Mouse (Mus musculus) liver, adult 2 months (tissue): ENCODE measurements at regions not wholly inside any gene's neighbourhood (a gene's known extent, or its start where the extent isn't known, plus 50 kb on each side); places are given as distances from the start of the nearest gene placed in this dataset.

Experiments
- DNase-seq: peaks from one replicate; pipeline ENCODE4 v3.0.0-alpha.2; 2011; ENCODE audit warnings: low read depth, low spot score; ENCODE audit errors: extremely low read depth
- H3K27ac ChIP-seq: fragments of 200-500 bp; replicated peaks from 2 replicates; pipeline ENCODE4 v1.5.1; 2012; ENCODE audit warnings: low read depth, mild to moderate bottlenecking, control low read depth, inconsistent platforms, low read length; ENCODE audit not compliant: insufficient read depth
- H3K27me3 ChIP-seq: fragments of 200-500 bp; 2 replicates; pipeline ENCODE4 v1.6.1; 2012; ENCODE audit warnings: mild to moderate bottlenecking, moderate library complexity, low read length, inconsistent platforms; ENCODE audit not compliant: control insufficient read depth, insufficient read depth
- H3K36me3 ChIP-seq: fragments of 200-500 bp; 2 replicates; pipeline ENCODE4 v1.6.1; 2012; ENCODE audit warnings: low read length, inconsistent platforms; ENCODE audit not compliant: control insufficient read depth, insufficient read depth
- H3K4me1 ChIP-seq: fragments of 200-500 bp; 2 replicates; pipeline ENCODE4 v1.6.1; 2011; ENCODE audit warnings: low read length; ENCODE audit not compliant: control insufficient read depth, insufficient read depth
- H3K4me3 ChIP-seq: fragments of 200-500 bp; 2 replicates; pipeline ENCODE4 v1.5.1; 2011; ENCODE audit warnings: low read depth, mild to moderate bottlenecking, control low read depth, low read length, moderate library complexity; ENCODE audit not compliant: insufficient read depth
- H3K79me2 ChIP-seq: fragments of 200-500 bp; 2 replicates; pipeline ENCODE4 v1.6.1; 2012; ENCODE audit warnings: inconsistent platforms, mild to moderate bottlenecking, low read length, moderate library complexity; ENCODE audit not compliant: control insufficient read depth, insufficient read depth
- H3K9ac ChIP-seq: fragments of 200-500 bp; 2 replicates; pipeline ENCODE4 v1.6.1; 2012; ENCODE audit warnings: low read depth, mild to moderate bottlenecking, control low read depth, inconsistent platforms, low read length
- CTCF ChIP-seq: fragments of 200-500 bp; IDR thresholded peaks from 2 replicates; pipeline ENCODE4 v1.5.1; 2011; ENCODE audit warnings: low read depth, low read length, control low read depth
- POLR2A ChIP-seq: fragments of 200-500 bp; IDR thresholded peaks from 2 replicates; pipeline ENCODE4 v1.6.1; 2011; ENCODE audit warnings: low read length, control low read depth; ENCODE audit not compliant: insufficient read depth; ENCODE audit errors: extremely low read depth
- WGBS: fragments of 180-500 bp; shearing (Covaris S2); methylation state at CpG from one replicate; pipeline ENCODE4 v1.1.7; 2018; 5-methylcytosine and 5-hydroxymethylcytosine counted together

DNA sequence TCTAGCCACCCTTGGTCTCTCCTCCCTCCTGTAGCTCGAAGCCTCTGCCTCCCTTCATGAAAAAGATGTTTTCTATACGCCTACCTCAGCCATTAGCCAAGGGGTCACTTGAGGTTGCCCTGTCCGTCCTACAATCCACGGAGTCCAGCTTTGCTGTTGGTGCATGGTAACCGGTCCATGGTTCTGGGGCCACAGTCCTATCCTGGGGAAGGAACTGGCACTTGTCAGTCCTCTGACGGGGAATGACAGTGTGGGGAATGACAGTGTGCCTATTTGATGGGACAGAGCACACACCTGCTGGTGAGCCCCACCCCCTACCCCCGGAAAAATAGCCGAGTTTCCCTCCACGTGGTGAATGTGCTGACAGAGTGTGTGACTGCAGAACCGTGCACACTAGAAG lies 120.1 kb downstream of the Katnal1 start:
- DNase-seq = no peak
- no peak overlapping the region for H3K9ac ChIP-seq
- 19% methylated on average over 10 of the region's 10 CpGs for WGBS

DNA sequence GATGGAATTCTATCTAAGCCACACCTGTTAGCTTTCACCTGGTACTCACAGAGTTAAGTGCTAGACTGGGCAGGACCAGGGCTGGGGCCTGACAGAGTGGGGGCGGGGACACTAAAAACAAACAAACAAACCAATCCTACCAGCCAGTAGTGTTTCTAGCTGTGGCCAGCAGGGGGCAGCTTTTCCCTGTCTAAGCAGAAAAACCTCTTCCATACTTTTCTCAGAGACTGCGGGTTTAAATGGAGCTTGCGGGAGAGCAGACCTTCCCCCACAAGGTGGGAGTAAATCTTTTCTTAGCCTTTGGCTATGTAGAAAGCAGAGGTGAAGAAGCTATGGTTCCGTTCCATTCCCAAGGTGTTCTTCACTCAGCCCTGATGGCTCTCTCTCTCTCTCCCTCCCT lies 120.7 kb downstream of the Katnal1 start:
- no peaks in the 10 kb centered on the region for H3K79me2 ChIP-seq
- peak; percentile 61 for DNase-seq
- H3K27me3 ChIP-seq = no peaks in the 10 kb centered on the region
- H3K4me3 ChIP-seq = no peak overlapping the region
- no peak overlapping the region for H3K27ac ChIP-seq
- peak; percentile 53 for TF ChIP-seq CTCF
- TF ChIP-seq POLR2A = no peak
- no peaks in the 10 kb centered on the region for H3K36me3 ChIP-seq
- H3K9ac ChIP-seq = no peak overlapping the region
- H3K4me1 ChIP-seq = no peaks in the 10 kb centered on the region; the same call in 1 of the 2 replicates
- WGBS = 12% methylated on average over 4 of the region's 4 CpGs

More for the DNA sequence above, 120.1 kb downstream of the Katnal1 start:
- Histone ChIP-seq H3K27me3 (no peaks in the 10 kb centered on the region), H3K4me3 (no peak overlapping the region), H3K79me2 (no peaks in the 10 kb centered on the region), H3K4me1 (no peaks in the 10 kb centered on the region; the same call in 1 of the 2 replicates), H3K27ac (no peak overlapping the region), H3K36me3 (no peaks in the 10 kb centered on the region)
- no peak for TF ChIP-seq CTCF
- TF ChIP-seq POLR2A = no peak

DNA sequence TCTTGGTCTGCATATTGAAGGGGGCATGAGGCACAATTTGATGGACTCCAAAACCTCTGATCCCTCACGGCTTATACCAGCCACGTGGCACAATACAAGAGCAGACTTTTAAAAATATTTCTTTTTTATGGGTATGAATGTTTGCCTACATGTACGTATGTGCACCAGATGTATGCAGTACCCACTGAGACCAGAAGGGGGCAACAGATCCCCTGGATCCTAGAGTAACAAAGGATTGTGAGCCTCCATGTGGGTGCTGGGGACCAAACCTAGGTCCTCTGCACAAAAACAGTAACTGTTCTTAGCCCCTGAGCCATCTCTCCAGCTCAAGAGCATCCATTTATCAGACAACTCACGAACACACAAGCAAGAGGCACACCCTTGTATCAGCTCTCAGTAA lies 121.5 kb downstream of the Katnal1 start:
- no peak overlapping the region for H3K4me3 ChIP-seq

DNA sequence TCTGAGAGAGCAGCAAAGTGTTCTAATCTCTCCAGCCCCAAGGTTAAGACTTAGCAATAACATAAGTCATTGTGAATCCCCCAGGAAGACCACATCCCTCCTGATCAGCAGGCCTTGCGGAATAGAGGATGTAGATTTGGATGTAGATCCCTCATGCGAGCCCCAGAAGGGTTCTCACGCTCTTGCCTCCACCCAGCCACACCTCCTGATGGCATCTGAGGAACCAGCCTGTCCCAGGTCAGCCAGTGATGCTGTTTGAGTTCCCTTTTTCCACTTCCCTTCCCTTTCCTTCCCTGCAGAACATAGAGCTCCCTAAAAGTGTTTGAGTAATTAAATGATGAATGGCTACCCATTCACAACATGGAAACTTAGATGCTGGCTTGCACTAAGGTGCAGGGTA lies 124.1 kb downstream of the Katnal1 start:
- 66% methylated on average over 3 of the region's 3 CpGs for WGBS
- Histone ChIP-seq H3K27me3 (no peaks in the 10 kb centered on the region), H3K79me2 (no peaks in the 10 kb centered on the region), H3K4me1 (no peaks in the 10 kb centered on the region; the same call in 1 of the 2 replicates), H3K4me3 (no peak overlapping the region), H3K36me3 (no peaks in the 10 kb centered on the region), H3K9ac (no peak overlapping the region), H3K27ac (no peak overlapping the region)
- DNase-seq = no peak
- TF ChIP-seq CTCF (no peak), POLR2A (no peak)

More for the DNA sequence above, 121.5 kb downstream of the Katnal1 start:
- H3K36me3 ChIP-seq = no peaks in the 10 kb centered on the region
- H3K27ac ChIP-seq = no peak overlapping the region
- no peaks in the 10 kb centered on the region for H3K79me2 ChIP-seq
- H3K4me1 ChIP-seq = no peaks in the 10 kb centered on the region; the same call in 1 of the 2 replicates
- WGBS = 98% methylated on average over 4 of the region's 4 CpGs
- TF ChIP-seq CTCF (no peak), POLR2A (no peak)
- no peaks in the 10 kb centered on the region for H3K27me3 ChIP-seq
- DNase-seq = no peak
- H3K9ac ChIP-seq = no peak overlapping the region

DNA sequence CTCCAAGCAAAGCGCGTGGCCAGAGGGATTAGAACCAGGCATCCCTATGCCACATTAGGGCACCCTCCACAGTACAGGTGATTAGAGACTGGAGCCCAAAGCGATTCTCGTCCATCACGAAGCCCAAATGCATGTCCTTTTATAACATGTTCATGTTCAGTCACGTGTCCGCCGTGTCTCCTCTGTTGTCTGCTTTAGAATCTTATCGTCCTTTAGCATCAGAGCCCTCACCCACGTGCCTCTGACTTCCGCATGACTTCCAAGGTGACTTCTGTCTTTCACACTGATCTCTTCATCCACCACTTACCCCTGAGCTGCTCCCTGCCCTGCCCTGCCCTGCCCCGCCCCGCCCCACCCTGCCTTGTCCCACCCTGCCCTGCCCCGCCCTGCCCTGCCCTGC lies 125.3 kb downstream of the Katnal1 start:
- TF ChIP-seq POLR2A = no peak
- TF ChIP-seq CTCF = no peak
- H3K4me3 ChIP-seq = no peak overlapping the region

DNA sequence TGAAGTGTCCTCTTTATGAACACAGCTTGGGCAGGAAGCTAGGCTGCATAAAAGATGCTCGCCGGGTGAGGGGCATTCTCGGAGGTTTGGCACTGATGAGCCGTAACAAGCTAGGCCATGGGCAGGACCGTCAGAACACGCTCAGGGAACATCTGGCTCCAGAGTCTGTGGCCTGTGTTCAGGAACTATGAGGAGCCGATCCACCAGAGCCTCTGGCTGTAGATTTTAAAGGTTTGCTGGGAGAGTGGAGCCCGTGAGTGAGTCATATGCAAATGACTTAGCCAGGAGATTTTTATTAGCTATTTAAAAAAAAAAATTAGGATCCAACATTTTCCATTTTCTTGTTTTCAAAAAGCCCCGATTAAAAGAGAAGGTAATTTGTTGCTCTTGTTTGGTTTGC lies 126.4 kb downstream of the Katnal1 start:
- DNase-seq = no peak
- WGBS = 90% methylated on average over 9 of the region's 9 CpGs

More for the DNA sequence above, 125.3 kb downstream of the Katnal1 start:
- H3K27ac ChIP-seq = no peak overlapping the region
- 86% methylated on average over 14 of the region's 14 CpGs for WGBS
- DNase-seq = no peak
- H3K79me2 ChIP-seq = no peaks in the 10 kb centered on the region
- no peaks in the 10 kb centered on the region for H3K36me3 ChIP-seq
- no peak overlapping the region for H3K9ac ChIP-seq
- no peaks in the 10 kb centered on the region for H3K4me1 ChIP-seq
- no peaks in the 10 kb centered on the region for H3K27me3 ChIP-seq

More for the DNA sequence above, 126.4 kb downstream of the Katnal1 start:
- TF ChIP-seq POLR2A (no peak), CTCF (no peak)
- Histone ChIP-seq H3K27me3 (no peaks in the 10 kb centered on the region), H3K36me3 (no peaks in the 10 kb centered on the region), H3K4me3 (no peak overlapping the region), H3K4me1 (no peaks in the 10 kb centered on the region), H3K9ac (no peak overlapping the region), H3K27ac (no peak overlapping the region), H3K79me2 (no peaks in the 10 kb centered on the region)
